Mouse (Mus musculus): ENCODE data around the gene Olfr464. TPM values are rescaled to one million over a fixed set of nuclear protein-coding genes. Genes with fewer than 3 reads are reported as not detected.

Gene Olfr464
- polyA plus RNA-seq (2014; fragmentation: Nextera tagmentation; extraction: Ambion mirVana): 0.13 and 0.31 TPM in 2 replicates

GRCm38 (mm10) chr11:87920966-87921365, at the start of gene Olfr464:
Gene Olfr464, minus strand, starts transcription at chr11:87920967.
- Histone ChIP-seq H3K4me3 (ENCODE audit: low read depth, low read length) (no peak within 1 kb of the TSS), H3K36me3 (ENCODE audit: control insufficient read depth, insufficient read depth, low read length) (no peaks in the 10 kb centered on the region), H3K27me3 (ENCODE audit: control insufficient read depth, insufficient read depth, low read length) (no peaks in the 10 kb centered on the region), H3K9ac (replicated peaks; ENCODE audit: low read depth, low read length) (no peak within 1 kb of the TSS), H3K9me3 (ENCODE audit: control insufficient read depth, low read length) (no peaks in the 10 kb centered on the region), H3K4me1 (ENCODE audit: control insufficient read depth, insufficient read depth, low read length) (no peaks in the 10 kb centered on the region), H3K27ac (ENCODE audit: low read depth, low read length) (no peak within 1 kb of the TSS), H3K4me2 (ENCODE audit: low read depth, low read length) (no peak within 1 kb of the TSS)
- no peak for ATAC-seq (ENCODE audit: low read depth)
- 42% methylated on average over 5 of the region's 5 CpGs for WGBS

GRCm38 (mm10) chr11:87968356-87969122, 47.8 kb upstream of the Olfr464 start:
- Histone ChIP-seq H3K9ac (replicated peaks; ENCODE audit: low read depth, low read length) (no peak overlapping the region), H3K4me1 (ENCODE audit: control insufficient read depth, insufficient read depth, low read length) (no peaks in the 10 kb centered on the region), H3K27ac (ENCODE audit: low read depth, low read length) (no peak overlapping the region), H3K4me2 (ENCODE audit: low read depth, low read length) (no peak overlapping the region), H3K36me3 (ENCODE audit: control insufficient read depth, insufficient read depth, low read length) (no peaks in the 10 kb centered on the region), H3K27me3 (ENCODE audit: control insufficient read depth, insufficient read depth, low read length) (no peaks in the 10 kb centered on the region), H3K9me3 (ENCODE audit: control insufficient read depth, low read length) (no peaks in the 10 kb centered on the region), H3K4me3 (ENCODE audit: low read depth, low read length) (no peak overlapping the region)
- 18% methylated on average over 19 of the region's 20 CpGs for WGBS
- no peak for ATAC-seq (ENCODE audit: low read depth)

- WGBS: 6% methylated on average over 16 of the region's 17 CpGs
- Histone ChIP-seq H3K27me3 (ENCODE audit: control insufficient read depth, insufficient read depth, low read length) (no peaks in the 10 kb centered on the region), H3K4me3 (ENCODE audit: low read depth, low read length) (peak overlapping the region; percentile 17; the same call in 1 of the 2 replicates), H3K36me3 (ENCODE audit: control insufficient read depth, insufficient read depth, low read length) (no peaks in the 10 kb centered on the region), H3K4me1 (ENCODE audit: control insufficient read depth, insufficient read depth, low read length) (no peaks in the 10 kb centered on the region), H3K4me2 (ENCODE audit: low read depth, low read length) (peak overlapping the region; percentile 46), H3K9ac (replicated peaks; ENCODE audit: low read depth, low read length) (no peak overlapping the region), H3K27ac (ENCODE audit: low read depth, low read length) (no peak overlapping the region), H3K9me3 (ENCODE audit: control insufficient read depth, low read length) (no peaks in the 10 kb centered on the region)
- ATAC-seq (ENCODE audit: low read depth): 0 out of 2 replicates have a peak, but pooled peaks have one; percentile 31
Measured at GRCm38 (mm10) chr11:87967692-87968289, 47.0 kb upstream of the Olfr464 start.

GRCm38 (mm10) chr11:87966214-87966613, 45.4 kb upstream of the Olfr464 start:
- Histone ChIP-seq H3K4me3 (ENCODE audit: low read depth, low read length) (no peak overlapping the region), H3K4me2 (ENCODE audit: low read depth, low read length) (no peak overlapping the region), H3K36me3 (ENCODE audit: control insufficient read depth, insufficient read depth, low read length) (no peaks in the 10 kb centered on the region), H3K27ac (ENCODE audit: low read depth, low read length) (no peak overlapping the region), H3K9me3 (ENCODE audit: control insufficient read depth, low read length) (no peaks in the 10 kb centered on the region), H3K27me3 (ENCODE audit: control insufficient read depth, insufficient read depth, low read length) (no peaks in the 10 kb centered on the region), H3K4me1 (ENCODE audit: control insufficient read depth, insufficient read depth, low read length) (no peaks in the 10 kb centered on the region), H3K9ac (replicated peaks; ENCODE audit: low read depth, low read length) (no peak overlapping the region)
- 50% methylated on average over 10 of the region's 10 CpGs for WGBS
- ATAC-seq (ENCODE audit: low read depth): no peak

- no peaks in the 10 kb centered on the region for H3K36me3 ChIP-seq (ENCODE audit: control insufficient read depth, insufficient read depth, low read length)
- no peaks in the 10 kb centered on the region for H3K9me3 ChIP-seq (ENCODE audit: control insufficient read depth, low read length)
- H3K4me3 ChIP-seq (ENCODE audit: low read depth, low read length): no peak overlapping the region
- H3K27me3 ChIP-seq (ENCODE audit: control insufficient read depth, insufficient read depth, low read length): no peaks in the 10 kb centered on the region
- H3K27ac ChIP-seq (ENCODE audit: low read depth, low read length): no peak overlapping the region
- no peak overlapping the region for H3K9ac ChIP-seq (replicated peaks; ENCODE audit: low read depth, low read length)
- no peak overlapping the region for H3K4me2 ChIP-seq (ENCODE audit: low read depth, low read length)
- no peaks in the 10 kb centered on the region for H3K4me1 ChIP-seq (ENCODE audit: control insufficient read depth, insufficient read depth, low read length)
- 61% methylated on average over 3 of the region's 3 CpGs for WGBS
- ATAC-seq (ENCODE audit: low read depth): no peak
Measured at GRCm38 (mm10) chr11:87965293-87965692, 44.5 kb upstream of the Olfr464 start.

GRCm38 (mm10) chr11:87957066-87957465, 36.3 kb upstream of the Olfr464 start:
- WGBS: 44% methylated on average over 7 of the region's 7 CpGs
- no peak overlapping the region for H3K4me3 ChIP-seq (ENCODE audit: low read depth, low read length)

GRCm38 (mm10) chr11:87955144-87955543, 34.4 kb upstream of the Olfr464 start:
- Histone ChIP-seq H3K27ac (ENCODE audit: low read depth, low read length) (no peak overlapping the region), H3K9me3 (ENCODE audit: control insufficient read depth, low read length) (no peaks in the 10 kb centered on the region), H3K36me3 (ENCODE audit: control insufficient read depth, insufficient read depth, low read length) (no peaks in the 10 kb centered on the region), H3K4me3 (ENCODE audit: low read depth, low read length) (no peak overlapping the region), H3K27me3 (ENCODE audit: control insufficient read depth, insufficient read depth, low read length) (no peaks in the 10 kb centered on the region), H3K4me1 (ENCODE audit: control insufficient read depth, insufficient read depth, low read length) (no peaks in the 10 kb centered on the region), H3K4me2 (ENCODE audit: low read depth, low read length) (no peak overlapping the region), H3K9ac (replicated peaks; ENCODE audit: low read depth, low read length) (no peak overlapping the region)
- WGBS: 13% methylated on average over 1 of the region's 1 CpGs
- ATAC-seq (ENCODE audit: low read depth): no peak

More at GRCm38 (mm10) chr11:87957066-87957465, 36.3 kb upstream of the Olfr464 start:
- no peaks in the 10 kb centered on the region for H3K27me3 ChIP-seq (ENCODE audit: control insufficient read depth, insufficient read depth, low read length)
- no peak overlapping the region for H3K27ac ChIP-seq (ENCODE audit: low read depth, low read length)
- no peak overlapping the region for H3K4me2 ChIP-seq (ENCODE audit: low read depth, low read length)
- H3K4me1 ChIP-seq (ENCODE audit: control insufficient read depth, insufficient read depth, low read length): no peaks in the 10 kb centered on the region
- no peaks in the 10 kb centered on the region for H3K9me3 ChIP-seq (ENCODE audit: control insufficient read depth, low read length)
- ATAC-seq (ENCODE audit: low read depth): no peak
- no peak overlapping the region for H3K9ac ChIP-seq (replicated peaks; ENCODE audit: low read depth, low read length)
- H3K36me3 ChIP-seq (ENCODE audit: control insufficient read depth, insufficient read depth, low read length): no peaks in the 10 kb centered on the region

- Histone ChIP-seq H3K4me2 (ENCODE audit: low read depth, low read length) (no peak overlapping the region), H3K27ac (ENCODE audit: low read depth, low read length) (no peak overlapping the region), H3K9ac (replicated peaks; ENCODE audit: low read depth, low read length) (no peak overlapping the region), H3K4me3 (ENCODE audit: low read depth, low read length) (no peak overlapping the region), H3K4me1 (ENCODE audit: control insufficient read depth, insufficient read depth, low read length) (no peaks in the 10 kb centered on the region), H3K27me3 (ENCODE audit: control insufficient read depth, insufficient read depth, low read length) (no peaks in the 10 kb centered on the region), H3K36me3 (ENCODE audit: control insufficient read depth, insufficient read depth, low read length) (no peaks in the 10 kb centered on the region), H3K9me3 (ENCODE audit: control insufficient read depth, low read length) (no peaks in the 10 kb centered on the region)
- ATAC-seq (ENCODE audit: low read depth): no peak
- WGBS: 2% methylated on average over 2 of the region's 2 CpGs
Measured at GRCm38 (mm10) chr11:87949990-87950389, 29.2 kb upstream of the Olfr464 start.

- Histone ChIP-seq H3K27ac (ENCODE audit: low read depth, low read length) (no peak overlapping the region), H3K4me1 (ENCODE audit: control insufficient read depth, insufficient read depth, low read length) (no peaks in the 10 kb centered on the region), H3K36me3 (ENCODE audit: control insufficient read depth, insufficient read depth, low read length) (no peaks in the 10 kb centered on the region), H3K27me3 (ENCODE audit: control insufficient read depth, insufficient read depth, low read length) (no peaks in the 10 kb centered on the region), H3K4me2 (ENCODE audit: low read depth, low read length) (no peak overlapping the region), H3K9me3 (ENCODE audit: control insufficient read depth, low read length) (no peaks in the 10 kb centered on the region), H3K4me3 (ENCODE audit: low read depth, low read length) (no peak overlapping the region), H3K9ac (replicated peaks; ENCODE audit: low read depth, low read length) (no peak overlapping the region)
- ATAC-seq (ENCODE audit: low read depth): no peak
- WGBS: 83% methylated on average over 3 of the region's 3 CpGs
Measured at GRCm38 (mm10) chr11:87935467-87935866, 14.7 kb upstream of the Olfr464 start.

Measured in neural tube, embryonic 14.5 days (tissue).